16 mouse cellular contexts compared by ENCODE assay signal in the genomic region with DNA sequence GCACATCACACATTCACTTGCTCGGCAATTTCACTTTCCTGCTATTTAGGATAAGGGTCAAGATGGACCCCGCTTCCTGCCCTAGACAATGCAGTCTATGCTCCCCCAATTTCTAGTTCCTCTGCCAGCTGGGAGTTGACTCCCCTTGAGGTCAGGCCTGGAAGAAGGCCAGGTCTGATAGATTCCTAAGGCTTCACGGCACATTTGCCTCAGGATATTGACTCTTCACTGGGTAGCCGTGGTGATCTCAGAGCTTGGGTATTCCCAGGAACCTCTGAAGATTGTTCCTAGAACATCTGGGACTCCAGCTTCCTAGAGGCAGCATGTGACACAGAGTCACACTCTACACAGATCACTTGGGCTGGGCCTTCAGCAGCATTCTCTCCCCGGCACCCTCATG. TPM values are rescaled to one million over a fixed set of nuclear protein-coding genes. Genes with fewer than 3 reads are reported as not detected.
DNase-seq lines count a peak whose midpoint lies in the region.
"Had no signal": no experiment of that assay in that cellular context is flagged by ENCODE, and none has a peak within 500 bp of the region (broad histone marks: within the 10 kb centered on the region; RNA-seq: fewer than 3 reads in every experiment).

No protein-coding gene starts in this region.

- peak; percentile 84 for DNase-seq in heart, adult 11 months
- DNase-seq in heart, adult 8-10 months (ENCODE audit: low spot score), result no peak
- DNase-seq in 3134 (ENCODE audit: extremely low read depth, insufficient read length, low spot score) (peak; percentile 47), 3T3-L1 (ENCODE audit: low read depth, low spot score) (peak; percentile 69), NIH3T3 (ENCODE audit: low read depth) (peak; percentile 53)
- DNase-seq in embryo, embryonic 10.5 days (ENCODE audit: low spot score), result no peak
- no peak for DNase-seq in urinary bladder, postnatal 10 days (ENCODE audit: low spot score)
- DNase-seq: adrenal gland, adult 2 months; adrenal gland, postnatal 10 days; adrenal gland, postnatal 25 days; cerebellum, adult 11 months; cerebellum, adult 18-20 months; cerebellum, adult 8-10 months; cerebellum, postnatal 10 days; cerebellum, postnatal 25 days; embryo, embryonic 11 days had no signal

RNA-seq across cellular contexts. Expression of a gene that starts 1.6 kb away (rescaled TPM):
- total RNA-seq in heart, adult 8-10 months (2022), result under 1 TPM in 1 of 4 experiments, not detected in 3; 0.09 TPM

RNA-seq across cellular contexts. Expression of a gene that starts 19.0 kb away (rescaled TPM):
- total RNA-seq in heart, adult 8-10 months (2022), result 1 to 10 TPM; 2.1 to 3.3 (median 2.3) TPM

Comparison
In these comparisons a context has a peak if more than half of its experiments do, and no peak if none do; other contexts are left out.
1. DNase-seq: peak in heart, adult 11 months (single experiment), 3134 (single experiment), 3T3-L1 (single experiment) and NIH3T3 (single experiment); none in heart, adult 8-10 months (single experiment), embryo, embryonic 10.5 days (single experiment) and urinary bladder, postnatal 10 days (single experiment).